Mouse (Mus musculus) cerebellum, adult (tissue): ENCODE measurements at regions not wholly inside any gene's neighbourhood (a gene's known extent, or its start where the extent isn't known, plus 50 kb on each side); places are given as distances from the start of the nearest gene placed in this dataset.

Experiments
- ATAC-seq: cut with Nextera tagmentation; 2 replicates; pipeline ENCODE4 v1.9.2; 2017; ENCODE audit warnings: mild to moderate bottlenecking, moderate library complexity, mixed read lengths; ENCODE audit not compliant: insufficient number of reproducible peaks, low FRiP score, low TSS enrichment

DNA sequence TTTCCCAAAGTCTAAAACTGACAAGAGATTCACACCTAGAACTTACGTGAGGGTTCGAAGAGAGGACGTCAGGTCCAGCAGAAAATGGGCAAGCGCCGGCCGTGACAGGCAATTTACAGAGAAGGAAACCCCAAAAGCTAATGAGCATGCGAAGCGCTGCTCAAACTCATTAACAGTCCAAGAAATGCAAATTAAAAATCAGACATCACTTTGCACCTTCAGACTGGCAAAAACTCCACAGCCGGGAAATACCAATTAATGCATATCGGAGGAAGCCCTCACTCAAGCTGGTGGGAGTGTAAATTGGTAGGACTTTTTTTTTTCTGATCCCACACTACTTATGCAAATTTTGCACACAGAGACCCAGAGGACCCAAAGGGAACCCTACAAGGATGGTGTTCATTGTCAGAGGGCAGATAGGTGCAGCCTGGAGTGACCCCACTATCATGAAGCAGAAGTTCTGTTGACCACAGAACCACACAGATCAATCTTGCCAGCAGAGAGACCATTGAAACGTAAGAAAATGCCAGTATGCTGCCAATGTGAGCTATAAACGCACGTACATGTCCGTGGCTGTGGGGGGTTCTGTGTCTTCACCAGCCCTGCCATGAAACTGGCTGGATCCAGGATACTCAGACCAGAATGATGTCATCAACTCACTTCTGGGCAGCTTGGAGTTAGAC, 74.8 kb upstream of the Mvb12b start:
- no peak for ATAC-seq

DNA sequence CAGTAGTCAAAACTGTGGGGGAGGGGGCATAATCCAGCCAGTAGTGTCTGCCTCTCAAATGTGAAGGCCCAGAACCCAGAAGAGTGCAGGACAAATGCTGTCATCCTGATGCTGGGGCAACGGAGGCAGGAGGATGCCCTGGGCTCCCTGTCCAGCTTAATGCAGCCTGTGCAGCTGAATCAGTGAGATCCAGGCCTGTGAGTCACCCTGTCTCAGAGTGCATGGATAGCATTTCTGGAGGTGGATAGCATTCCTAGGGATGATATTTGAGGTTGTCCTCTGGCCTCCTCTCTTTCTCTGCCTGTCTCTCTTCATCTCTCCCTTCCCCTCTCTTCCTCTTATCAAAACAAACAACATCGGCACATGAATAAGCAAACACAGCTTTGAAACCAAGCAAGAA, 73.8 kb upstream of the Mvb12b start:
- ATAC-seq = no peak

DNA sequence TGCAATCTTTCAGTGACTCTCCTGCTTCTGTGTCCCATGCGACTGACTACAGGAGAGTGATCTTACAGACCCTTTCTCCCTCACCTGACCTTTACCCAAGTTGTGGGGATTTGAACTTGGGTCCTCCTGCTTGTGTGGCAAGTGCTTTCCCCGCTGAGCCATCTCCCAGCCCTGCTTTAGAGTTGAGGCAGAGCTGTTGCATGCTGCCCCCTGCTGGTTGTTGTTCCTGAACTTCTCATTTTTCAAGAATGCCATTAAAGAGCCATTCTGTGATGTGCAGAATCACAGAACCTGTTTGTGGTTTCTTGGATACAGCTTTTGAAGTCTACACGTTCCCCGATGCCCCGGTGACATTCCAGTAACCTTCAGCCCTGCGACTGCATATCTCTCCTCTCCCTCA, 70.0 kb upstream of the Mvb12b start:
- no peak for ATAC-seq

DNA sequence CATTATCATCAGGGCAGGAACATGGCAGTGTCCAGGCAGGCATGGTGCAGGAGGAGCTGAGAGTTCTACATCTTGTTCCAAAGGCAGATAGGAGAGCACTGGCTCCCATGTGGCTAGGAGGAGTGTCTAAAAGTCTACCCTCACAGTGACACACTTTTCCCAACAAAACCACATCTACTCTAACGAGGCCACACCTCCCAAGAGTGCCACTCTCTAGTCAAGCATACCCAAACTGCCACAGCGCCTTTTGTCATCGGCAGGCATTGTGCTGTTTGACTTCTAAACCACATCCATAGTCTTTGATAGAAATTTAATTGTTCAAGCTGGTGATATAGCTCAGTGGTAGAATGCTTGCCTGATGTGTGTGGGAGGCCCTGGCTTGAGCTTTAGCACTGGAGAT, 56.6 kb upstream of the Mvb12b start:
- ATAC-seq = no peak

GRCm38 (mm10) chr2:33942085-33942484, 54.3 kb upstream of the Mvb12b start:
- no peak for ATAC-seq

- no peak for ATAC-seq
These were observed 53.6 kb upstream of the Mvb12b start for GRCm38 (mm10) chr2:33941316-33941715.

DNA sequence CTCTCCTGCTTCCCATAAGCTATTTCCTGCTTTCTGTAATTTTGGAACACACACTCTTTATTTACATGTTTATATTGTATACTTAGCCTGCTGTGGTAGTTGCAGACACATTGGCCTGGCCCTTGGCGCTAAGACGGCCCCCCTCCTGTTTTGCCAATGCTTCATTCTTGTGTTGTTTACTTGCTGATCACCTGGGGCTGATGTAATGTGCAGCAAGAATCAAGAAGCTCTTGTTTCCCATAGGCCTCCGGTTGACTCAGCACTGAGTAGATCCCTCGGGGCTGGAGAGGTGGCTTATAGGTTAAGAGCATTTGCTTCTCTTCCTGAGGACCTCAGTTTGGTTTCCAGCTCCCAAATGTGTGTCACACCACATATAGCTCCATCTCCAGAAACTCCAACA, 52.1 kb upstream of the Mvb12b start:
- no peak for ATAC-seq
